ENCODE assay signal across 29 mouse cellular contexts in genomic region chr13:60376705-60377104, GRCm38 (mm10).
DNase-seq lines count a peak whose midpoint lies in the region; ATAC-seq and TF ChIP-seq lines count a peak whose summit lies in the region.
"Had no signal": no experiment of that assay in that cellular context is flagged by ENCODE, and none has a peak within 500 bp of the region (broad histone marks: within the 10 kb centered on the region; RNA-seq: fewer than 3 reads in every experiment).

No protein-coding gene starts in this region.

- no peak for TF ChIP-seq CTCF in lung, embryonic 14.5 days (IDR thresholded peaks at IDR 0.05; ENCODE audit: low read depth)

- no peaks in the 10 kb centered on the region for H3K27me3 ChIP-seq in embryonic facial prominence, embryonic 13.5 days
- H3K27me3 ChIP-seq in embryonic facial prominence, embryonic 10.5 days (replicated peaks; ENCODE audit: low read depth, poor library complexity, severe bottlenecking), result no peaks in the 10 kb centered on the region
- H3K27me3 ChIP-seq in lung, embryonic 14.5 days (ENCODE audit: insufficient read depth, low read length), result no peaks in the 10 kb centered on the region
- H3K27me3 ChIP-seq in limb, embryonic 12.5 days, result no peaks in the 10 kb centered on the region
- H3K27me3 ChIP-seq in stomach, embryonic 15.5 days (replicated peaks), result no peaks in the 10 kb centered on the region
- H3K27me3 ChIP-seq: forebrain, embryonic 15.5 days; heart, embryonic 12.5 days; hindbrain, embryonic 13.5 days; liver, embryonic 13.5 days had no signal

- no peak for DNase-seq in embryonic facial prominence, embryonic 10.5 days (ENCODE audit: low spot score)
- DNase-seq in lung, embryonic 14.5 days, result peak; percentile 21
- DNase-seq in lung, adult 18-20 months, result no peak
- DNase-seq in thymus, postnatal 4 days, result no peak
- no peak for DNase-seq in B cell, adult 2 months
- DNase-seq: adrenal gland, adult 8-10 months; cerebellum, adult 9-10 months; embryo, embryonic 11 days; gastrocnemius, postnatal 25 days; heart, adult 18-20 months; heart, postnatal 4 days; layer of hippocampus, postnatal 36 days; left cerebral cortex, postnatal 4 days; liver, embryonic 13.5 days; lung, postnatal 10 days; midbrain, embryonic 14.5 days; retina, postnatal 1 day; right cerebral cortex, postnatal 14 days; thymus, adult 2 months had no signal

- peak overlapping the region; percentile 60 for H3K27ac ChIP-seq in embryonic facial prominence, embryonic 13.5 days
- H3K27ac ChIP-seq in embryonic facial prominence, embryonic 10.5 days (replicated peaks), result no peak overlapping the region
- peak overlapping the region; percentile 26; the same call in 1 of the 2 replicates for H3K27ac ChIP-seq in lung, embryonic 14.5 days (ENCODE audit: low read depth)
- peak overlapping the region; percentile 71 for H3K27ac ChIP-seq in limb, embryonic 12.5 days
- no peak overlapping the region for H3K27ac ChIP-seq in stomach, embryonic 15.5 days
- H3K27ac ChIP-seq: forebrain, embryonic 15.5 days; hindbrain, embryonic 13.5 days; kidney, postnatal 0 days; liver, embryonic 13.5 days; macrophage had no signal

- no peak overlapping the region for H3K9ac ChIP-seq in embryonic facial prominence, embryonic 13.5 days
- H3K9ac ChIP-seq in lung, embryonic 14.5 days, result no peak overlapping the region
- H3K9ac ChIP-seq in limb, embryonic 12.5 days (replicated peaks), result no peak overlapping the region
- no peak overlapping the region for H3K9ac ChIP-seq in stomach, embryonic 15.5 days
- H3K9ac ChIP-seq: forebrain, embryonic 15.5 days; heart, embryonic 12.5 days; hindbrain, embryonic 13.5 days; liver, embryonic 13.5 days had no signal

- H3K36me3 ChIP-seq in embryonic facial prominence, embryonic 13.5 days, result no peaks in the 10 kb centered on the region
- H3K36me3 ChIP-seq in embryonic facial prominence, embryonic 10.5 days (replicated peaks), result no peaks in the 10 kb centered on the region
- no peaks in the 10 kb centered on the region for H3K36me3 ChIP-seq in lung, embryonic 14.5 days (ENCODE audit: insufficient read depth)
- H3K36me3 ChIP-seq in limb, embryonic 12.5 days, result no peaks in the 10 kb centered on the region
- H3K36me3 ChIP-seq in stomach, embryonic 15.5 days, result no peaks in the 10 kb centered on the region
- H3K36me3 ChIP-seq: forebrain, embryonic 15.5 days; G1E; heart, embryonic 12.5 days; hindbrain, embryonic 13.5 days; liver, embryonic 13.5 days had no signal

- no peaks in the 10 kb centered on the region for H3K9me3 ChIP-seq in embryonic facial prominence, embryonic 13.5 days
- H3K9me3 ChIP-seq in embryonic facial prominence, embryonic 10.5 days, result no peaks in the 10 kb centered on the region
- H3K9me3 ChIP-seq in lung, embryonic 14.5 days (ENCODE audit: low read depth, low read length), result no peaks in the 10 kb centered on the region
- H3K9me3 ChIP-seq in limb, embryonic 12.5 days, result 0 out of 2 replicates have a peak, but pooled peaks cover 4% of the 10 kb centered on the region
- H3K9me3 ChIP-seq in stomach, embryonic 15.5 days, result no peaks in the 10 kb centered on the region
- H3K9me3 ChIP-seq: forebrain, embryonic 15.5 days; heart, embryonic 12.5 days; hindbrain, embryonic 13.5 days; liver, embryonic 13.5 days had no signal

- 41% methylated on average over 2 of the region's 2 CpGs for WGBS in embryonic facial prominence, embryonic 13.5 days
- WGBS in embryonic facial prominence, embryonic 10.5 days, result 46% methylated on average over 2 of the region's 2 CpGs
- 54% methylated on average over 2 of the region's 2 CpGs for WGBS in lung, embryonic 14.5 days
- 46% methylated on average over 2 of the region's 2 CpGs for WGBS in limb, embryonic 12.5 days
- 67% methylated on average over 2 of the region's 2 CpGs for WGBS in stomach, embryonic 15.5 days

- no peak overlapping the region for H3K4me3 ChIP-seq in embryonic facial prominence, embryonic 13.5 days
- H3K4me3 ChIP-seq in embryonic facial prominence, embryonic 10.5 days, result no peak overlapping the region
- no peak overlapping the region for H3K4me3 ChIP-seq in lung, embryonic 14.5 days (ENCODE audit: low read depth, low read length)
- no peak overlapping the region for H3K4me3 ChIP-seq in limb, embryonic 12.5 days (replicated peaks)
- no peak overlapping the region for H3K4me3 ChIP-seq in stomach, embryonic 15.5 days (replicated peaks)
- H3K4me3 ChIP-seq: forebrain, embryonic 15.5 days; heart, embryonic 12.5 days; hindbrain, embryonic 13.5 days; liver, embryonic 13.5 days had no signal

- no peak for ATAC-seq in embryonic facial prominence, embryonic 13.5 days (ENCODE audit: insufficient number of reproducible peaks, insufficient read depth, low FRiP score, low TSS enrichment, low read depth)
- peak; percentile 79 for ATAC-seq in lung, embryonic 14.5 days (ENCODE audit: insufficient read depth)
- peak; percentile 76 for ATAC-seq in limb, embryonic 12.5 days (ENCODE audit: insufficient number of reproducible peaks, insufficient read depth, low FRiP score, low TSS enrichment, low read depth)
- peak; percentile 43; the same call in 1 of the 2 replicates for ATAC-seq in stomach, embryonic 15.5 days (ENCODE audit: insufficient read depth, low FRiP score, low read depth)
- ATAC-seq: forebrain, embryonic 15.5 days; intestine, embryonic 16.5 days had no signal

- peaks cover 7% of the 10 kb centered on the region for H3K4me1 ChIP-seq in embryonic facial prominence, embryonic 13.5 days
- no peaks in the 10 kb centered on the region for H3K4me1 ChIP-seq in embryonic facial prominence, embryonic 10.5 days
- no peaks in the 10 kb centered on the region for H3K4me1 ChIP-seq in lung, embryonic 14.5 days (ENCODE audit: insufficient read depth)
- peaks cover 9% of the 10 kb centered on the region for H3K4me1 ChIP-seq in limb, embryonic 12.5 days (replicated peaks)
- H3K4me1 ChIP-seq in stomach, embryonic 15.5 days, result no peaks in the 10 kb centered on the region
- H3K4me1 ChIP-seq: forebrain, embryonic 15.5 days; heart, embryonic 12.5 days; hindbrain, embryonic 13.5 days; liver, embryonic 13.5 days had no signal

- H3K4me2 ChIP-seq in embryonic facial prominence, embryonic 13.5 days, result no peak overlapping the region
- no peak overlapping the region for H3K4me2 ChIP-seq in lung, embryonic 14.5 days
- no peak overlapping the region for H3K4me2 ChIP-seq in limb, embryonic 12.5 days
- no peak overlapping the region for H3K4me2 ChIP-seq in stomach, embryonic 15.5 days
- H3K4me2 ChIP-seq: forebrain, embryonic 15.5 days; heart, embryonic 12.5 days; hindbrain, embryonic 13.5 days; liver, embryonic 13.5 days had no signal

Comparison
In these comparisons a context has a peak if more than half of its experiments do, and no peak if none do; other contexts are left out.
1. H3K27ac ChIP-seq: peak in embryonic facial prominence, embryonic 13.5 days (single experiment), lung, embryonic 14.5 days (single experiment) and limb, embryonic 12.5 days (single experiment); none in embryonic facial prominence, embryonic 10.5 days (single experiment) and stomach, embryonic 15.5 days (single experiment).